Mouse (Mus musculus) midbrain, embryonic 11.5 days (tissue): ENCODE data around the gene Agpat1. TPM values are rescaled to one million over a fixed set of nuclear protein-coding genes. Genes with fewer than 3 reads are reported as not detected.

Experiments
- ATAC-seq: fragments of 200-750 bp; cut with Nextera tagmentation; 2 replicates; pipeline ENCODE4 v1.8.0; 2017; ENCODE audit warnings: moderate TSS enrichment, moderate library complexity; ENCODE audit not compliant: low FRiP score
- DNase-seq: peaks from one replicate; pipeline ENCODE4 v3.0.0; 2015; ENCODE audit warnings: low spot score; ENCODE audit errors: missing footprints
- H3K27ac ChIP-seq: fragments of 300-500 bp; sonication (generic); 2 replicates; pipeline ENCODE4 v1.5.1; 2014; ENCODE audit warnings: low read depth, low read length
- H3K27me3 ChIP-seq: fragments of 300-500 bp; sonication (generic); 2 replicates; pipeline ENCODE4 v1.6.1; 2014; ENCODE audit warnings: mild to moderate bottlenecking, low read length, moderate library complexity, mixed read lengths; ENCODE audit not compliant: control insufficient read depth, insufficient read depth
- H3K36me3 ChIP-seq: fragments of 300-500 bp; sonication (generic); 2 replicates; pipeline ENCODE4 v1.6.1; 2014; ENCODE audit warnings: mild to moderate bottlenecking, low read length, moderate library complexity, mixed read lengths; ENCODE audit not compliant: control insufficient read depth, insufficient read depth
- H3K4me1 ChIP-seq: fragments of 300-500 bp; sonication (generic); 2 replicates; pipeline ENCODE4 v1.6.1; 2014; ENCODE audit warnings: low read length; ENCODE audit not compliant: control insufficient read depth, insufficient read depth
- H3K4me2 ChIP-seq: fragments of 300-500 bp; sonication (generic); 2 replicates; pipeline ENCODE4 v1.6.1; 2014; ENCODE audit warnings: mild to moderate bottlenecking, moderate library complexity
- H3K4me3 ChIP-seq: fragments of 300-500 bp; sonication (generic); 2 replicates; pipeline ENCODE4 v1.5.1; 2014; ENCODE audit warnings: low read depth, low read length
- H3K9ac ChIP-seq: fragments of 300-500 bp; sonication (generic); 2 replicates; pipeline ENCODE4 v1.6.1; 2014; ENCODE audit warnings: low read length
- H3K9me3 ChIP-seq: fragments of 300-500 bp; sonication (generic); 2 replicates; pipeline ENCODE4 v1.6.1; 2016; ENCODE audit warnings: low read length; ENCODE audit not compliant: control insufficient read depth
- WGBS: fragments of 180-500 bp; shearing (Covaris S2); extraction: QIAGEN DNeasy Blood & Tissue Kit; methylation state at CpG from one replicate; pipeline ENCODE4 v1.1.7; 2014; 5-methylcytosine and 5-hydroxymethylcytosine counted together
- polyA plus RNA-seq: library from polyadenylated mRNA; unstranded; fragments of >200 nt; fragmentation: Nextera tagmentation; extraction: Ambion mirVana; gene quantifications from 2 replicates; pipeline ENCODE4 v1.2.1, GENCODE M21; 2014

The Agpat1 gene
- polyA plus RNA-seq, 1 experiment from 2014 or later, result 75.3 TPM

- Histone ChIP-seq H3K36me3 (no peaks in the 10 kb centered on the region; the same call in 1 of the 2 replicates), H3K27ac (no peak overlapping the region), H3K9ac (no peak overlapping the region), H3K4me3 (no peak overlapping the region), H3K27me3 (no peaks in the 10 kb centered on the region), H3K4me1 (peaks cover 13% of the 10 kb centered on the region), H3K9me3 (no peaks in the 10 kb centered on the region), H3K4me2 (no peak overlapping the region)
- ATAC-seq, result no peak
- no peak for DNase-seq
- 56% methylated on average over 7 of the region's 7 CpGs for WGBS
Observed at GRCm38 (mm10) chr17:34583397-34583796, 20.7 kb upstream of the Agpat1 start.

GRCm38 (mm10) chr17:34583819-34584218, 20.2 kb upstream of the Agpat1 start:
- Histone ChIP-seq H3K27ac (no peak overlapping the region), H3K4me3 (no peak overlapping the region), H3K9ac (no peak overlapping the region), H3K36me3 (no peaks in the 10 kb centered on the region; the same call in 1 of the 2 replicates), H3K9me3 (no peaks in the 10 kb centered on the region), H3K4me2 (no peak overlapping the region), H3K4me1 (peaks cover 17% of the 10 kb centered on the region), H3K27me3 (no peaks in the 10 kb centered on the region)
- 78% methylated on average over 8 of the region's 8 CpGs for WGBS
- no peak for ATAC-seq
- DNase-seq, result no peak

GRCm38 (mm10) chr17:34585121-34585520, 18.9 kb upstream of the Agpat1 start:
- WGBS, result 89% methylated on average over 8 of the region's 8 CpGs
- DNase-seq (no peak), ATAC-seq (no peak)
- H3K4me3 ChIP-seq, result no peak overlapping the region
- H3K9ac ChIP-seq, result no peak overlapping the region
- H3K4me2 ChIP-seq, result no peak overlapping the region
- H3K27ac ChIP-seq, result no peak overlapping the region
- no peaks in the 10 kb centered on the region for H3K9me3 ChIP-seq
- peaks cover 30% of the 10 kb centered on the region for H3K4me1 ChIP-seq
- no peaks in the 10 kb centered on the region; the same call in 1 of the 2 replicates for H3K36me3 ChIP-seq
- no peaks in the 10 kb centered on the region for H3K27me3 ChIP-seq

- H3K36me3 ChIP-seq, result no peaks in the 10 kb centered on the region; the same call in 1 of the 2 replicates
- no peaks in the 10 kb centered on the region for H3K27me3 ChIP-seq
- peak overlapping the region; percentile 45 for H3K4me3 ChIP-seq
- ATAC-seq (peak; percentile 34), DNase-seq (peak; percentile 96)
- peaks cover 39% of the 10 kb centered on the region for H3K4me1 ChIP-seq
- peak overlapping the region; percentile 99 for H3K27ac ChIP-seq
- 16% methylated on average over 32 of the region's 32 CpGs for WGBS
- peak overlapping the region; percentile 79 for H3K9ac ChIP-seq
- peak overlapping the region; percentile 90 for H3K4me2 ChIP-seq
- no peaks in the 10 kb centered on the region for H3K9me3 ChIP-seq
Observed at GRCm38 (mm10) chr17:34585877-34586771, 17.9 kb upstream of the Agpat1 start.

- WGBS, result under 1% methylated on average over 38 of the region's 38 CpGs
- peak overlapping the region; percentile 90 for H3K4me2 ChIP-seq
- no peaks in the 10 kb centered on the region; the same call in 1 of the 2 replicates for H3K36me3 ChIP-seq
- no peaks in the 10 kb centered on the region for H3K9me3 ChIP-seq
- peak overlapping the region; percentile 99 for H3K27ac ChIP-seq
- no peaks in the 10 kb centered on the region for H3K27me3 ChIP-seq
- H3K4me1 ChIP-seq, result peaks cover 45% of the 10 kb centered on the region
- ATAC-seq (peak; percentile 82), DNase-seq (peak; percentile 99)
- peak overlapping the region; percentile 79 for H3K9ac ChIP-seq
- H3K4me3 ChIP-seq, result peak overlapping the region; percentile 45
Observed at GRCm38 (mm10) chr17:34586796-34587422, 17.2 kb upstream of the Agpat1 start.

- Histone ChIP-seq H3K4me1 (peaks cover 45% of the 10 kb centered on the region), H3K4me3 (peak overlapping the region; percentile 45), H3K36me3 (no peaks in the 10 kb centered on the region; the same call in 1 of the 2 replicates), H3K9me3 (no peaks in the 10 kb centered on the region), H3K4me2 (peak overlapping the region; percentile 90), H3K27ac (peak overlapping the region; percentile 99), H3K9ac (peak overlapping the region; percentile 79), H3K27me3 (no peaks in the 10 kb centered on the region)
- ATAC-seq (peak; percentile 83), DNase-seq (peak; percentile 100)
- whole genome bisulfite sequencing, result under 1% methylated on average over 47 of the region's 50 CpGs
Observed at GRCm38 (mm10) chr17:34587423-34587811, 16.6 kb upstream of the Agpat1 start.

GRCm38 (mm10) chr17:34587814-34588213, 16.2 kb upstream of the Agpat1 start:
- H3K27me3 ChIP-seq, result no peaks in the 10 kb centered on the region
- peak overlapping the region; percentile 45 for H3K4me3 ChIP-seq
- DNase-seq (no peak), ATAC-seq (no peak)
- peak overlapping the region; percentile 90 for H3K4me2 ChIP-seq
- no peaks in the 10 kb centered on the region for H3K9me3 ChIP-seq
- H3K9ac ChIP-seq, result peak overlapping the region; percentile 79
- H3K4me1 ChIP-seq, result peaks cover 45% of the 10 kb centered on the region
- 4% methylated on average over 19 of the region's 19 CpGs for WGBS
- H3K27ac ChIP-seq, result peak overlapping the region; percentile 99
- H3K36me3 ChIP-seq, result no peaks in the 10 kb centered on the region; the same call in 1 of the 2 replicates

GRCm38 (mm10) chr17:34588767-34589166, 15.3 kb upstream of the Agpat1 start:
- no peaks in the 10 kb centered on the region; the same call in 1 of the 2 replicates for H3K36me3 ChIP-seq
- no peak overlapping the region for H3K9ac ChIP-seq
- WGBS, result 63% methylated on average over 3 of the region's 3 CpGs
- no peaks in the 10 kb centered on the region for H3K27me3 ChIP-seq
- ATAC-seq (no peak), DNase-seq (no peak)
- no peak overlapping the region; the same call in 1 of the 2 replicates for H3K27ac ChIP-seq
- H3K4me2 ChIP-seq, result no peak overlapping the region
- peaks cover 50% of the 10 kb centered on the region for H3K4me1 ChIP-seq
- no peaks in the 10 kb centered on the region for H3K9me3 ChIP-seq
- no peak overlapping the region for H3K4me3 ChIP-seq

GRCm38 (mm10) chr17:34589206-34589605, 14.9 kb upstream of the Agpat1 start:
- Histone ChIP-seq H3K4me3 (no peak overlapping the region), H3K36me3 (no peaks in the 10 kb centered on the region; the same call in none of the 2 replicates), H3K4me2 (no peak overlapping the region), H3K9ac (no peak overlapping the region), H3K4me1 (peaks cover 55% of the 10 kb centered on the region), H3K27ac (peak overlapping the region; percentile 11; the same call in 1 of the 2 replicates), H3K27me3 (no peaks in the 10 kb centered on the region), H3K9me3 (no peaks in the 10 kb centered on the region)
- ATAC-seq, result no peak
- WGBS, result 49% methylated on average over 7 of the region's 7 CpGs
- DNase-seq, result no peak
